Mouse (Mus musculus) cerebellum, adult 18-20 months (tissue): ENCODE data around the gene Lamc3.
"Not testable (repeated sequence)": the region's sequence is repeated elsewhere in the genome, so short reads cannot be mapped to it uniquely, and the experiment has no call there.

Experiments
- DNase-seq, 2 experiments: peaks; one replicate each; pipeline ENCODE4 v3.0.0; 2021

The Lamc3 gene

GRCm38 (mm10) chr2:31878610-31879009 is 8.5 kb upstream of the Lamc3 start:
- no peak for DNase-seq

DNA sequence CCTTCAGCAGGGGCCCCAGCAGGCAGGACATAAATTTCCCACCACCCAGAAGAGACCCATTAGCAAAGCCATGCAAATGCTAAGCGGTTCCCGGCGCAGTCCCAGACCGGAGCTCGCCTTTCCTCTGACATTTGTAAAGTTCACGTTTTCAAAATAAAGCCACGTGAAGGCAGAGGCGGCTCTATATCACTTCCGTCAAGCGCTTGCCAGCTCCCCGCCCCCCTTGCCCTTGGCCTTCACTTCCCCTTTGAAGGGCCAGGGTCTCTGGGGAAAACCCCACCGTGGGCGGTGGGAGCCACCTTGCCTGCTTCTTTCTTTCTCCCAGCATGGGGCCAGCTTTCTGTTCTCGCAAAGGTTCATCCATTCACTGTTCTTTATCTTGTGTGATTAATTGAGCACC is 6.2 kb upstream of the Lamc3 start:
- no peak for DNase-seq

- DNase-seq, result no peak
Measured at GRCm38 (mm10) chr2:31883061-31883460, 4.0 kb upstream of the Lamc3 start.

DNA sequence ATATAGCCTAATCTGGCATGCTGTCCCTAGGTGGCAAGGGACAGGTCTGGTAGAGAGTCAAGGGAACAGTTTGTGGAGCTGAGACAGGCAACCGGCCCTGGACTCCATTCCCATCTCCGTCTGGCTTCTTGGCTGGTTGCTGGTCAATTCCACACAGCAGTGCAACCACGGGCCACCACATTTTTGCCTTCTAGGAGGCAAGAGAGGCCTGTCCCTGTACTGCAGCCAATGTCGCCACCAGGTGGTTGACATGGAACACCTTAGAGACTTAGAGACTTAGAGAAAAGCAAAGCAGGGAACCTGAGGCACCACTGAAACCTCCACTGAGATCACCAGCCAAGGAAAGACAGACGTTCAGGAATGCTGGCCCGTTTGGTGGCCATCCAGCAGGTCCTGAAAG is 2.3 kb upstream of the Lamc3 start:
- peak; percentile 29 to 49 for DNase-seq

DNA sequence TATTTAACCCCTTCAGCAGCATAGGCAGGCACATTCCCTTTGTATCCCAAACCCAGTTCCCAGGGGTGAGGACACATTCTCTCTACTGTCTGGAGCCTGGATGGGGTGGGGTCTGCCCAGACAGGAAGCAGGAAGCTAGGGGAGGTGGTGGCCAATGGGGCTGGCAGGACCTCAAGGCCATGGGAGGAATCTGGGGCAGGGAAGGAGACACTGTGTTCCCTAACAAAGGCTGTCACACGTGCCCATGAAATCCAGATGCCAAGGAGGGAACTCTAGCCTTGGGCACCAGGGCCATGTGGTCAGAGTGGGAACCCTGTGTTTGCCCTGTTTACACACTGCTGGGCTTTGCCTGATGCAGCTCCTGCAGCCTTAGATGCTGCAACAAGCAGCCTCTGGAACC is 1.8 kb downstream of the Lamc3 start:
- DNase-seq, result no peak

DNA sequence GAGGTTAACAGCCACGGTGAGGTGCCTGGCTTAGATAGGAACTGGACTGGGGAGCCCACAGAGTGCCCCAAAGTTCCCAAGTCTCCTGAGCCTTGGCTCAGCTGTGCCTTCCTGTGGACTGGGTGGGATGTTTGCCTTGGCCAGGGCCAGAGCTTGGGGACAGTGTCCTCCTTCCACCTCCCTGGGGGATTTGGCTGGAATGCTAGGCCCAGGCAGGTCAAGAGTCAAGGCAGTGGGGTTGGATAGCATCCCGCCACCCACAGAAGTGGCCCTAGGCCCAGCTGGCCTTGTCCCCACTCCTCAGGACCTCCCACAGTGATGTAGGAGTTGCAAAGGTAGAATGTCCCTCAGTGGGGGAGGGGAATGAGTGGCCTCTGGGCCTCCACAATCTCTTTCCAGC is 4.1 kb downstream of the Lamc3 start:
- no peak for DNase-seq

DNA sequence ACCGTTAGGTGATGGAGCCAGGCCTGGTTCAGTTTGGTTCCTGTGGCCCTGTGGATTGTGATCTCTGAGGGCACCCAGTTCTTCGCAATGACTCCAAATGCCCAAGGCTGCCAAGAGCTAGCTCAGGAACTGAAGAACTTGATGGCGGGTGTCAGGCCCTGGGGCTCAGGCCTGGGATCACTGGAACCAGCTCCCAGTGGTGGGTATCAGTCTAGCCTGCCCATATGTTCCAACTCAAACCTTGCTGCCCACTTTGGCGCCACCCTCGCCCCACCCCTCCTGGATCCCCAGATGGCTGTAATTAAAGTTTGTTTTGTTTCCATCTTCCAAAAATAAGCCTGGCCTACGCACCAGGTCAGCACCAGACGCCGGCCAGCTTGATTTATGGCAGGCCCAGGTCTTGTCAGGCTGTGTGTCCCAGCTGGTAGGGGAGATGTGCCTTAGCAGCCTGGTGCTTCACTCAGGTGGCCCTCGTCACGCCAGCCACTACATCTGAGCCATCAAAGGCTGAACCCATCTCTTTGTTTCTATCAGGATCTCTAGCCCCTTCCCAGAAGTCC is 6.1 kb downstream of the Lamc3 start:
- DNase-seq, result no peak

DNA sequence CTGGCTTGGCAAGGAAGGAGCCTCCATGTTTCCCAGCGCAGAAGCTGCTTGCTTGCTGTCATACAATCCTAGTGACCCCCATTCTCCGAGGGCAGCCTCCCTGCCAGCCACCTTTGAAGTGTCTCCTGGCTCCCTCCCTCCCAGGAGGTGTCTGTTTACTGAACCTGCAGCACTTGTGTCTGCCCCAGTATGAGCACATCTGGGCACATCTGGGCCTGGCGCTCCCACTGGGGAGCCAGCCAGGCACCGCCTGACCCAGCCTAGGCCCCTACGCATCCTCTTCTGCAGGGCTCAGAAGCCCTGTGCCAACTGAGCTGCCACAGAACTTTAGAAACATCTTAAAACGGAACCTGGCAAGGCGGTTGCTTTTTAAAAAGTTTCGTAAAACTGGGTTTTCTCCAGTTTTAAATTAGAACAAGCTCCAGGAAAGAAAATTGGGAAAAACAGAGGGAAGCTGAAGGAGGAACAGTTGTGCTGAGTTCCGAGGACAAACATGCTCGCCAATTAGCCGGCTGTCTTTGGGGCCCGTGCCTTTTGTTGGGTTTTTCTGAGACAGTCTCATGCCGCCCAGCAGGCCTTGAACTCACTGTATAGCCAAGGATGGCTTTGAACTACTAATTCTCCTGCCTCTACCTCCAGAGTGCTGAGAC is 7.3 kb downstream of the Lamc3 start:
- DNase-seq, result no peak

GRCm38 (mm10) chr2:31900932-31901331 is 13.8 kb downstream of the Lamc3 start:
- DNase-seq, result no peak

GRCm38 (mm10) chr2:31901659-31902362 is 14.7 kb downstream of the Lamc3 start:
- DNase-seq, result no peak

GRCm38 (mm10) chr2:31904089-31904488 is 17.0 kb downstream of the Lamc3 start:
- DNase-seq, result no peak

DNA sequence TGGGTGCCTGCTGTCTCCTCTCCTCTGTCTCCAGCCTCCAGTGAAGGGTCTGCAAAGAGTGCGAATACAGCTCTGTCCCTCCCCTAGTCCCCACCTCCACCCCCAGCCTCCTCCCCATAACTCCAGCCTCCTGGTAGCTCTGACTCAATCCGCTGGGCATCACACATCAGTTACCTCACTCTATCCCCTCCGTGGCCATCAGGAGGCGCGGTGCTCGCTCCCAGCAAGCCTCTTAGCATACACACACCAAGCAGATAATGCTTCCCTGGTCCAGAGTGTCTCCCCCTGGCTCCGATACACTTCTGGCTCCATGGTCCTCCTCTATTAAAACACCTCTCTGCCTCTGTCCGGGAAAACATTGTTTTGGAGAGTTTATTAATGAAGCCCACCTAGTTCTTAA is 17.5 kb downstream of the Lamc3 start:
- DNase-seq, result no peak

GRCm38 (mm10) chr2:31905682-31906081 is 18.6 kb downstream of the Lamc3 start:
- DNase-seq, result no peak

GRCm38 (mm10) chr2:31906407-31906806 is 19.3 kb downstream of the Lamc3 start:
- DNase-seq, result no peak

- peak; percentile 17 to 24 for DNase-seq
Measured at GRCm38 (mm10) chr2:31912575-31912974, 25.5 kb downstream of the Lamc3 start.

DNA sequence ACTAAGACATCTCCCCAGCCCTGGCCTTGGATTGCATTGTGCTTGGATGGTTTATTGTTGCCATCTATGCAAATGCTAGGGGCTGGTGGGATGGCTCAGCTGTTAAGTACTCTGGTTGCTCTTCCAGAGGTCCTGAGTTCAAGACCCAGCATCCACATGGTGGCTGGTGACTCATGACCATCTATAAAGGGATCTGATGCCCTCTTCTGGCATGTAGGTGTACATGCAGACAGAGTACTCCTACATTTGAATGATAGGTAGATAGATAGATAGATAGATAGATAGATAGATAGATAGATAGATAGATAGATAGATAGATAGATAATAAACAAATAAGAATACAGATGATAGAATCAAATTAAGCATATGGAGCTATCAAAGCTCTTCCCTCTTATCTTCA is 27.1 kb downstream of the Lamc3 start:
- DNase-seq, result not testable (repeated sequence)

DNA sequence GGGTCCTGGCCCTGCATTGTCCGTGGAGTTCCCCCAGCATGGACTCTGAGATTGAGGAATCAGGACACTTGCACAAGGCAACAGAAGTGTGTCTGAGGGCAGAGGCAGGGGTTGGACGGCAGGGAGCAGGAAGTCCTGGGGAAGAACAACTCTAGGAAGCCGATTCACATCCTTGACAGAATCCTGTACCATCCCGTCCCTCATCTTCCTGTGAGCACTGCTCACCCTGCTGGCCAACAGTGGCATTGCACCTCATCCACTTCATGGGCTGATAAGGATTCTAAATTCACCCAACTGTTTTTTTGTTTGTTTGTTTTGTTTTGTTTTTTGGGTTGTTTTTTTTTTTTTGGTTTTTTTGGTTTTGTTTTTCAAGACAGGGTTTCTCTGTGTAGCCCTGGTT is 28.0 kb downstream of the Lamc3 start:
- DNase-seq, result peak; percentile 77 to 84

DNA sequence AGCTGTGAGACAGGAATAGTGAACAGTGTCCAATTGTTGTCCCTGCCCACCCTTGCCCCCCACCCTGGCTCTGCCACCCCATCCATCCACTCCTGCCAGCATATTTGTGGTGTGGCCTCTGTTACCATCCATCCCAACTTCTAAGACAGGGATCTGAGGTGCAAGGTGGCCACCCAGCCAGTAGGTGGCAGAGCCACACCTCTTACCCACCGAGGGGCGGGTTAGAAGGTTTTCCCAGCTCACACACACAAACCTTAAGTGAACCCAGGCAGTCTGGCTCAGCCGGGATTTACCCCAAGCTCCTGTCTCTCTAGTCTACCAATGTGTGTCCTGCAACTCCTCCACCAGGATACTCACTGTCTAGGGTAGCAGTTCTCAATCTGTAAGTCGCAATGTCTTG is 30.5 kb downstream of the Lamc3 start:
- DNase-seq, result peak; percentile 18 to 35

DNA sequence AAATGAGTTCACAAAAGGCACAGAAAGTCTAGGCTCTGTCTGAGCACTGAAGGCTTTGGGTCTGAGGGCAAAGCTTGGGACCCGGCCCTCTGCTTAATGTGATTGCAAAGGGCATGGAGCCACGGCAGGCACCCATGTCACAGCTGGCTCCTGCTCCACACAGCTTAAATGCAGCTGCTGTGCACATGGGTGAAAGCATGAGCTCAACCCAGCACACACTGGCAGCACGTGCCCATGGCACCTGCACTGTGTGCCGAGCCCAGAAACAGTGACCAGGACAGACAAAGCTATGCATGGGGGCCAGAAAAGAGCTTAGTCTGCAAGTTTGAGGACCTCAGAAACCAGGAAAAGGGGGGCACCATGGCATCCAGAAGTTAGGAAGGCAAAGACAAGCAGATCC is 36.6 kb downstream of the Lamc3 start:
- no peak for DNase-seq

DNA sequence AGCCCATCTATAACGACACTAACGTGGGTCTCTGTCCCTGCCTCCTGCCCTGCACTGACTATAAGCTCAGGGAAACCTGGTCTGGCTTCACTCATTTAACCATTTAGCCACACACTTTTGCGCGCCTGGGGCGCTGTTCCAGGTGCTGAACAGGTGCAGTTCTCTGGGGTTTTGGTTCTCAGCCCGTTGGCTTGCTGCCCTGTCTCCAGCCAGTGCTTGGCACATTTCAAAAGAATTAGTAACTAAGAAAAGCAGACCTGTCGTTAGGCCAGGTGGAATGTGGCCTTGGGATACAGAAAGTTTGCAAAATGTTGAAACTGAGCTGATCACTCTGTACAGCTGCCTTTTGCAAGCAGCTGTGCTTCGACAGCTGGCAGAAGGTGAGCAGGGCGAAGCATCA is 37.7 kb downstream of the Lamc3 start:
- peak; percentile 18 to 29 for DNase-seq

- DNase-seq, result no peak
Measured at GRCm38 (mm10) chr2:31925936-31926335, 38.8 kb downstream of the Lamc3 start.

DNA sequence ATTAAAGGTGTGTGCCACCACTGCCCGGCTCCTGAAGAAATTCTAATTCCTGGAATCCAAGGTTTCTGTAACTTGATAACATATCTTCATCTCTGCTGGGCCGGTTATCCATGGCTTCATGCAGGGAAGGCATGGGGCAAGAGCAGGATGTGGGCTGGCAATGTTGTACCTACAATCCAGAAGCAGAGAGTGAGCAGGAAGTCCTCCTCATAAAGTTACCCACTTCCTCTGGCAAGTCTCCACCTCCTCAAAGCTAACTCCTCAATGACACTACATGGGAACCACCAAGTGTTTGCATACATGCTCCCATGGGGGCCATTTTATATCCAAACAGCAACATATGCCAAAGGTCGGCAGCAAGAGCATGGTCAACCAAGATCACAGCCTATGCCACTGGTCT is 42.6 kb downstream of the Lamc3 start:
- DNase-seq, result no peak

- no peak for DNase-seq
Measured at GRCm38 (mm10) chr2:31934551-31934950, 47.5 kb downstream of the Lamc3 start.

- DNase-seq, result no peak
Measured at GRCm38 (mm10) chr2:31935054-31935453, 48.0 kb downstream of the Lamc3 start.

GRCm38 (mm10) chr2:31938298-31938697 is 51.2 kb downstream of the Lamc3 start:
- DNase-seq, result no peak
